Mouse (Mus musculus) lung, postnatal 25 days (tissue): ENCODE measurements at regions not wholly inside any gene's neighbourhood (a gene's known extent, or its start where the extent isn't known, plus 50 kb on each side); places are given as distances from the start of the nearest gene placed in this dataset.

Experiments
- DNase-seq: peaks from one replicate; pipeline ENCODE4 v3.0.0; 2022; ENCODE audit warnings: low spot score

- no peak for DNase-seq
Measured at GRCm38 (mm10) chr14:46223008-46223407, 156.2 kb upstream of the Gm15217 start.

GRCm38 (mm10) chr14:46224421-46224950, 154.7 kb upstream of the Gm15217 start:
- DNase-seq, result no peak

- DNase-seq, result no peak
Measured at GRCm38 (mm10) chr14:46225851-46226608, 153.2 kb upstream of the Gm15217 start.

- no peak for DNase-seq
Measured at GRCm38 (mm10) chr14:46234040-46234439, 145.2 kb upstream of the Gm15217 start.

- DNase-seq, result no peak
Measured at GRCm38 (mm10) chr14:46234835-46235234, 144.4 kb upstream of the Gm15217 start.

GRCm38 (mm10) chr14:46240046-46240800, 139.0 kb upstream of the Gm15217 start:
- no peak for DNase-seq

- no peak for DNase-seq
Measured at GRCm38 (mm10) chr14:46240896-46241295, 138.3 kb upstream of the Gm15217 start.

GRCm38 (mm10) chr14:46247491-46248484, 131.4 kb upstream of the Gm15217 start:
- DNase-seq, result no peak

GRCm38 (mm10) chr14:46249141-46249540, 130.1 kb upstream of the Gm15217 start:
- DNase-seq, result no peak

- DNase-seq, result no peak
Measured at GRCm38 (mm10) chr14:46255261-46255660, 124.0 kb upstream of the Gm15217 start.

- no peak for DNase-seq
Measured at GRCm38 (mm10) chr14:46256336-46256735, 122.9 kb upstream of the Gm15217 start.

GRCm38 (mm10) chr14:46257311-46257710, 121.9 kb upstream of the Gm15217 start:
- no peak for DNase-seq

GRCm38 (mm10) chr14:46258551-46258950, 120.7 kb upstream of the Gm15217 start:
- DNase-seq, result no peak

- no peak for DNase-seq
Measured at GRCm38 (mm10) chr14:46260291-46260980, 118.8 kb upstream of the Gm15217 start.

GRCm38 (mm10) chr14:46275455-46275854, 103.8 kb upstream of the Gm15217 start:
- no peak for DNase-seq

- peak; percentile 60 for DNase-seq
Measured at GRCm38 (mm10) chr14:46276926-46277831, 102.0 kb upstream of the Gm15217 start.

GRCm38 (mm10) chr14:46277832-46278611, 101.2 kb upstream of the Gm15217 start:
- no peak for DNase-seq

GRCm38 (mm10) chr14:46292398-46292797, 86.8 kb upstream of the Gm15217 start:
- no peak for DNase-seq

GRCm38 (mm10) chr14:46296275-46296674, 82.9 kb upstream of the Gm15217 start:
- no peak for DNase-seq
